Mouse (Mus musculus) left cerebral cortex, postnatal 10 days (tissue): ENCODE data around the gene Ube2q2. TPM values are rescaled to one million over a fixed set of nuclear protein-coding genes. Genes with fewer than 3 reads are reported as not detected.

ENCODE experiments used
- DNase-seq, 2 experiments: peaks; one replicate each; pipeline ENCODE4 v3.0.0; 2021 to 2022; ENCODE audit warnings: low spot score in 2 of 2, mixed read lengths in 1 of 2; ENCODE audit errors: extremely low spot score in 1 of 2
- intact Hi-C: fragments of 180-260 bp; cut with DNase I; formaldehyde crosslinking; loops from one replicate; pipeline ENCODE4 v1.15.1; 2025
- total RNA-seq, 2 experiments: library from RNA; stranded (reverse); gene quantifications; 2 replicates each; pipeline ENCODE4 v1.2.3; 2021

Ube2q2 gene
- total RNA-seq, 2 experiments from 2014 or later: 45.5 to 47.8 TPM

- peak in 1 of 2 experiments; percentile 78 for DNase-seq
- intact Hi-C loops: no loop called here
These were observed 2.4 kb downstream of the Ube2q2 start for GRCm38 (mm10) chr9:55151096-55151495.

- no peak for DNase-seq
- intact Hi-C loops: no loop called here
These were observed 4.3 kb downstream of the Ube2q2 start for GRCm38 (mm10) chr9:55152935-55153334.

- intact Hi-C loops: no loop called here
- no peak for DNase-seq
These were observed 22.2 kb downstream of the Ube2q2 start for GRCm38 (mm10) chr9:55170655-55171412.

- DNase-seq: no peak
- intact Hi-C loops: no loop called here
These were observed 23.6 kb downstream of the Ube2q2 start for GRCm38 (mm10) chr9:55172195-55172685.

GRCm38 (mm10) chr9:55174235-55174634, 25.6 kb downstream of the Ube2q2 start:
- no peak for DNase-seq
- intact Hi-C loops: no loop called here

- intact Hi-C loops: no loop called here
- no peak for DNase-seq
These were observed 47.2 kb downstream of the Ube2q2 start for GRCm38 (mm10) chr9:55195876-55196275.

- intact Hi-C loops: no loop called here
These were observed 49.6 kb downstream of the Ube2q2 start for GRCm38 (mm10) chr9:55198260-55198659.

GRCm38 (mm10) chr9:55199348-55199747, 50.7 kb downstream of the Ube2q2 start:
- intact Hi-C loops: no loop called here
- DNase-seq: peak in 1 of 2 experiments; percentile 31

More at GRCm38 (mm10) chr9:55198260-55198659, 49.6 kb downstream of the Ube2q2 start:
- no peak for DNase-seq

GRCm38 (mm10) chr9:55208458-55208789, 59.8 kb downstream of the Ube2q2 start:
- no peak for DNase-seq
- intact Hi-C loops: no loop called here

GRCm38 (mm10) chr9:55208790-55209481, 60.3 kb downstream of the Ube2q2 start, which contains the start of gene Fbxo22:
Fbxo22 (plus strand) TSS chr9:55208925.
- peak; percentile 73 to 93 for DNase-seq
- intact Hi-C loops: no loop called here

- intact Hi-C loops: no loop called here
- DNase-seq: no peak
These were observed 63.0 kb downstream of the Ube2q2 start for GRCm38 (mm10) chr9:55211611-55212010.

- DNase-seq: no peak
- intact Hi-C loops: no loop called here
These were observed 64.7 kb downstream of the Ube2q2 start for GRCm38 (mm10) chr9:55213396-55213795.

- no peak for DNase-seq
- intact Hi-C loops: no loop called here
These were observed 66.4 kb downstream of the Ube2q2 start for GRCm38 (mm10) chr9:55215056-55215455.

GRCm38 (mm10) chr9:55215648-55216047, 67.0 kb downstream of the Ube2q2 start:
- intact Hi-C loops: no loop called here
- no peak for DNase-seq

GRCm38 (mm10) chr9:55216078-55216477, 67.4 kb downstream of the Ube2q2 start:
- DNase-seq: no peak
- intact Hi-C loops: no loop called here

GRCm38 (mm10) chr9:55217381-55217780, 68.7 kb downstream of the Ube2q2 start:
- no peak for DNase-seq
- intact Hi-C loops: no loop called here

- no peak for DNase-seq
- intact Hi-C loops: loop anchor here (5.0 kb wide), 1 partner anchor 87 kb away; no protein-coding TSS in a partner anchor
These were observed 76.6 kb downstream of the Ube2q2 start for GRCm38 (mm10) chr9:55225165-55225737.

- intact Hi-C loops: loop anchor here (5.0 kb wide), 1 partner anchor 86 kb away; no protein-coding TSS in a partner anchor
- DNase-seq: peak in 1 of 2 experiments; percentile 58
These were observed 77.6 kb downstream of the Ube2q2 start for GRCm38 (mm10) chr9:55226251-55226650.

GRCm38 (mm10) chr9:55228149-55228548, 79.5 kb downstream of the Ube2q2 start:
- intact Hi-C loops: loop anchor here (5.0 kb wide), 1 partner anchor 84 kb away; no protein-coding TSS in a partner anchor

More at GRCm38 (mm10) chr9:55228149-55228548, 79.5 kb downstream of the Ube2q2 start:
- DNase-seq: no peak
